Mouse (Mus musculus) heart, postnatal 0 days (tissue): Measurements from ENCODE around the gene Dnajc11.

ENCODE experiments used
- CTCF ChIP-seq: IDR thresholded peaks from 2 replicates; pipeline ENCODE4 v1.5.1; 2016; ENCODE audit warnings: antibody characterized with exemption, control low read depth, low read depth
- EP300 ChIP-seq: IDR thresholded peaks from 2 replicates; pipeline ENCODE4 v1.6.1; 2016; ENCODE audit warnings: antibody characterized with exemption, low read depth

GRCm38 (mm10) chr4:151933505-151934214 is at the start of gene Dnajc11:
- no peak for TF ChIP-seq EP300
- peak; percentile 93 for TF ChIP-seq CTCF
